9 mouse cellular contexts compared by ENCODE assay signal in the genomic region with DNA sequence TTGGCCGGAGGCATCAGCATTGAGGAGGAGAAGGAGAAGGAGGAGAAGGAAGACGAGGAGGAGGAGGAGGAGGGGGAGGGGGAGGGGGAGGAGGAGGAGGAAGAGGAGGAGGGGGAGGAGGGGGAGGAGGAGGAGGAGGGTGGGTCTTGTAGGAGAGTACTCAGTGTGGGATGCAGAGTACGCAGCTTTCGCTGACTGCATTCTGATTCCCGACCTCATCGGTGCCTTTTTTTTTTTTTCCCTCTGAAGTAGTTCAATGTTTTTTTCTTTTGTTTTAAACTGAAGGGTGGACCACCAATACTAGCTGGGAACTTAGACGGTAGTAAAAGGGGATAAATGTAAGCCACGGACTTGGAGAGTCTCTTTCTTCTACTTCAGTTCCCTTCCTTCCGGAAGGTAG. TPM values are rescaled to one million over a fixed set of nuclear protein-coding genes. Genes with fewer than 3 reads are reported as not detected.
A peak's percentile ranks its signal among the peaks of the same experiment; 100 is the strongest.
DNase-seq lines count a peak whose midpoint lies in the region; ATAC-seq lines count a peak whose summit lies in the region.
"Had no signal": no experiment of that assay in that cellular context is flagged by ENCODE, and none has a peak within 500 bp of the region (broad histone marks: within the 10 kb centered on the region; RNA-seq: fewer than 3 reads in every experiment).

No protein-coding gene starts in this region.

- peaks cover 54% of the 10 kb centered on the region for H3K27me3 ChIP-seq in kidney, embryonic 15.5 days
- H3K27me3 ChIP-seq in embryonic facial prominence, embryonic 12.5 days: no peaks in the 10 kb centered on the region; the same call in 1 of the 2 replicates
- peaks cover 5% of the 10 kb centered on the region; the same call in 1 of the 2 replicates for H3K27me3 ChIP-seq in hindbrain, embryonic 16.5 days (replicated peaks; ENCODE audit: control insufficient read depth, insufficient read depth, low read length)
- peaks cover 49% of the 10 kb centered on the region for H3K27me3 ChIP-seq in midbrain, embryonic 15.5 days (replicated peaks)

- peak overlapping the region; percentile 45 for H3K9ac ChIP-seq in kidney, embryonic 15.5 days
- H3K9ac ChIP-seq in embryonic facial prominence, embryonic 12.5 days: peak overlapping the region; percentile 95
- no peak overlapping the region for H3K9ac ChIP-seq in hindbrain, embryonic 16.5 days (ENCODE audit: low read depth, low read length)
- no peak overlapping the region for H3K9ac ChIP-seq in midbrain, embryonic 15.5 days

- H3K27ac ChIP-seq in kidney, embryonic 15.5 days: peak overlapping the region; percentile 90
- peak overlapping the region; percentile 100 for H3K27ac ChIP-seq in embryonic facial prominence, embryonic 12.5 days
- no peak overlapping the region for H3K27ac ChIP-seq in hindbrain, embryonic 16.5 days (ENCODE audit: low read depth, low read length)
- no peak overlapping the region for H3K27ac ChIP-seq in midbrain, embryonic 15.5 days

- WGBS in kidney, embryonic 15.5 days: 0% methylated on average over 7 of the region's 9 CpGs
- WGBS in embryonic facial prominence, embryonic 12.5 days: 0% methylated on average over 7 of the region's 9 CpGs
- WGBS in hindbrain, embryonic 16.5 days: 1% methylated on average over 7 of the region's 9 CpGs
- WGBS in midbrain, embryonic 15.5 days: 2% methylated on average over 8 of the region's 9 CpGs

- no peak for DNase-seq in kidney, adult 8-10 months
- DNase-seq in adrenal gland, postnatal 10 days: no peak
- no peak for DNase-seq in B cell, adult 2 months
- no peak for DNase-seq in left cerebral cortex, adult 8-10 months (ENCODE audit: low spot score in 2 of 2)
- DNase-seq: kidney, adult 11 months had no signal

- peaks cover 38% of the 10 kb centered on the region for H3K4me1 ChIP-seq in kidney, embryonic 15.5 days
- H3K4me1 ChIP-seq in embryonic facial prominence, embryonic 12.5 days: peaks cover 20% of the 10 kb centered on the region
- H3K4me1 ChIP-seq in hindbrain, embryonic 16.5 days (ENCODE audit: control insufficient read depth, insufficient read depth, low read depth, low read length): peaks cover 21% of the 10 kb centered on the region
- H3K4me1 ChIP-seq in midbrain, embryonic 15.5 days: peaks cover 42% of the 10 kb centered on the region

- H3K4me2 ChIP-seq in kidney, embryonic 15.5 days: peak overlapping the region; percentile 86
- H3K4me2 ChIP-seq in embryonic facial prominence, embryonic 12.5 days (replicated peaks): peak overlapping the region; percentile 76
- H3K4me2 ChIP-seq in hindbrain, embryonic 16.5 days (ENCODE audit: low read length): peak overlapping the region; percentile 77
- peak overlapping the region; percentile 86 for H3K4me2 ChIP-seq in midbrain, embryonic 15.5 days

- no peak for ATAC-seq in kidney, embryonic 15.5 days (replicated peaks; ENCODE audit: low FRiP score)
- no peak for ATAC-seq in embryonic facial prominence, embryonic 12.5 days (ENCODE audit: insufficient number of reproducible peaks, insufficient read depth, low FRiP score, low TSS enrichment)
- no peak for ATAC-seq in hindbrain, embryonic 16.5 days
- no peak for ATAC-seq in midbrain, embryonic 15.5 days (replicated peaks)

- H3K4me3 ChIP-seq in kidney, embryonic 15.5 days (replicated peaks): peak overlapping the region; percentile 56
- H3K4me3 ChIP-seq in embryonic facial prominence, embryonic 12.5 days: peak overlapping the region; percentile 79
- peak overlapping the region; percentile 46 for H3K4me3 ChIP-seq in hindbrain, embryonic 16.5 days (ENCODE audit: low read length)
- H3K4me3 ChIP-seq in midbrain, embryonic 15.5 days: peak overlapping the region; percentile 38; the same call in 1 of the 2 replicates

- no peaks in the 10 kb centered on the region for H3K9me3 ChIP-seq in kidney, embryonic 15.5 days (replicated peaks)
- H3K9me3 ChIP-seq in embryonic facial prominence, embryonic 12.5 days: no peaks in the 10 kb centered on the region
- H3K9me3 ChIP-seq in hindbrain, embryonic 16.5 days (ENCODE audit: control insufficient read depth, low read length): no peaks in the 10 kb centered on the region
- H3K9me3 ChIP-seq in midbrain, embryonic 15.5 days: no peaks in the 10 kb centered on the region

- H3K36me3 ChIP-seq in kidney, embryonic 15.5 days: no peaks in the 10 kb centered on the region
- peaks cover 7% of the 10 kb centered on the region; the same call in 1 of the 2 replicates for H3K36me3 ChIP-seq in embryonic facial prominence, embryonic 12.5 days
- H3K36me3 ChIP-seq in hindbrain, embryonic 16.5 days (ENCODE audit: control insufficient read depth, insufficient read depth, low read length): no peaks in the 10 kb centered on the region
- no peaks in the 10 kb centered on the region for H3K36me3 ChIP-seq in midbrain, embryonic 15.5 days (replicated peaks)

RNA-seq across cellular contexts. Expression of a gene that starts 3.2 kb away (rescaled TPM):
- polyA plus RNA-seq in kidney, embryonic 15.5 days (2015; fragmentation: Nextera tagmentation; extraction: Ambion mirVana): 40.0 and 47.3 TPM in 2 replicates
- 125 and 127 TPM in 2 replicates for polyA plus RNA-seq in embryonic facial prominence, embryonic 12.5 days (2016; fragmentation: Nextera tagmentation; extraction: Ambion mirVana)
- 20.8 and 22.1 TPM in 2 replicates for polyA plus RNA-seq in hindbrain, embryonic 16.5 days (2015; fragmentation: Nextera tagmentation; extraction: Ambion mirVana)
- polyA plus RNA-seq in midbrain, embryonic 15.5 days (2015; fragmentation: Nextera tagmentation; extraction: Ambion mirVana): 11.1 and 11.3 TPM in 2 replicates
- total RNA-seq in adrenal gland, postnatal 10 days (2021): 10 to 100 TPM; 32.1 to 35.6 TPM
- 10 to 100 TPM; 36.1 to 41.1 (median 40.3) TPM for total RNA-seq in left cerebral cortex, adult 8-10 months (2022)

Comparison
In these comparisons a context has a peak if more than half of its experiments do, and no peak if none do; other contexts are left out.
1. H3K27ac ChIP-seq: peak in kidney, embryonic 15.5 days (single experiment) and embryonic facial prominence, embryonic 12.5 days (single experiment); none in hindbrain, embryonic 16.5 days (single experiment) and midbrain, embryonic 15.5 days (single experiment).
2. H3K9ac ChIP-seq: peak in kidney, embryonic 15.5 days (single experiment) and embryonic facial prominence, embryonic 12.5 days (single experiment); none in hindbrain, embryonic 16.5 days (single experiment) and midbrain, embryonic 15.5 days (single experiment).
3. Peak in every context shown above with its lines, with median percentiles within 50 percentile points of each other: H3K4me2 ChIP-seq and H3K4me3 ChIP-seq.